Mouse (Mus musculus): Measurements from ENCODE around the gene Btn1a1.

GRCm38 (mm10) chr13:23491990-23492389, 26.3 kb upstream of the Btn1a1 start:
- TF ChIP-seq CTCF (IDR thresholded peaks at IDR 0.05) (no peak), EP300 (IDR thresholded peaks at IDR 0.05) (no peak)

Data from lung, postnatal 0 days (tissue).